Mouse (Mus musculus) c-Kit-positive CD71-positive TER-119-negative erythroid progenitor cells, embryonic 14.5 days (primary cell): Measurements from ENCODE around the gene Camk2d.

Experiments used
- DNase-seq: peaks from one replicate; pipeline ENCODE4 v3.0.0-alpha.2; 2013; ENCODE audit warnings: low read depth

The Camk2d gene

GRCm38 (mm10) chr3:126690627-126691505 lies 94.8 kb downstream of the Camk2d start:
- DNase-seq, result no peak

DNA sequence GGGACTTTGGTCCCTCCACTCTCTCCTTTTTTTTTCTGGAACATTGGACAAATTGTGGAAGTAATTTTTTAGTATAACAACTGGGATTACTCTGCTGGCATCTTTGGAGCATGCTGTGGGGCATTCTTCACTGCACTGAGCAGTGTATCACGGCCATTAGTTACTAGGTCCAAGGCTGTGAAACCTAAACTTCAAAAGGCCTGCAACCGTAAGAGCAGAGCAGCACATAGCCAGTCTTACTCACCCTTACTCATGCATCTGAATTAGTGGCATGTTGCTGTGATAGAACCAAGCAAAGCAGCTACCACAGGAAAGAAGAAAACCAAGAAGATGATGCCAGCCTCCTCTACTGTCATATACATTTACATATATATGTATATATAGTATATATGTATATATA lies 95.5 kb downstream of the Camk2d start:
- DNase-seq, result no peak

- DNase-seq, result no peak
These were observed 96.7 kb downstream of the Camk2d start for GRCm38 (mm10) chr3:126692797-126693196.

DNA sequence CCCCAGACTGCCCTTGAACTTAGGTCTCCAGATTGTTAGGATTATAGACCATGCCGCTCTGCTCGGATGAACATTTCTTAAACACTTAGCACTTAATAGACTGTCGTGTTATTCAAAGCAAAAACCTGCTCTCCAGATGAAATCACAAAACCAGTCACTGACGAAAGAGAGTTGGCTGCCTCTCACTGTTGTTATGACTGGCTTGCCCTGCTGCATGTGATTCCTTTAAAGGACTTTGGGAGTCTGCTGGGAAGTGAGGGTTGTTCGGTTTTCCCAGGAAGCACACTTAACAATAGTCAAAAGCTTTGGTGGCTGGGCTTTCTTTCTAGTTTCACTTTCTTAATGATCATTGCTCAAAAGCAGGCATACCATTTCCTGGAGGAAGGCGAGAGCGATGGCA lies 97.2 kb downstream of the Camk2d start:
- DNase-seq, result no peak

DNA sequence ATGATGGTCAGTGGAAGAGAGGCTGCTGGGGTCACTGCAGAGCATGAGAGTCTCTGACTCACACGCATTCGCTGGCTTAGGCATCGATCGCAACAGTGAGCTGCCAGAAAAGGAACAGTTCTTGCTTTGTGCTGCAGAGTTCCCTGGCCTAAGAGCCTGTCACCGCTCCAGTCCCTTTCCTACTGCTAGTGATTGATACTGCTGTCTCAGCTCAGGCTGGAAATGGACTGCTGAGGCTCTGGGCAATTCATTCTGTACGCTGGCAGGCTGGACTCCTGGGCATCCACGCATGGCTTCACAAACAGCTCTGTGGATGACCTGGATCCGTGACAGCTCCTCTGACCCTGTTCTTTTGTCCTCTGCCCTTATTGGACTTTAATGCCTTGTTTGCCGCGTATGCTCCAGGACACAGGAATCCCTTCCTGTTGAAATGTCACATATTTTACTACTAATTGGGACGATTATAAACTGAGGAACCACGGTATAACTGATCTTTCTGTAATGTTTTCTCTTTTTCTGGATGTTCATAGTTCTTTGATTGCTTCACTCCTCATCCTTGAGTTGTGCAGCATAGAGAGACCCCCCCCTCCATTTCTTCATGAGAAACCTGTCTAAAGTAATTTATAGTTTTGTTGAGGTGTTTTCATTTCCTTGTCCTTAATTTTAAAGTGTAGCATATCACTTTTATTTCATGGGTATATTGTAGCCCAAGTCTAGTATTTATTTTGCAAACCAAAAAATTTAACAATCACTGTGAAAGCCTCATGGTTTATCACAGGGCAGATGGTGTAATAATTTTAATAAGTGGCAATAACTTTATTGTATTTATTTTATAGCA lies 99.6 kb downstream of the Camk2d start:
- DNase-seq, result no peak

- DNase-seq, result no peak
These were observed 100.5 kb downstream of the Camk2d start for GRCm38 (mm10) chr3:126696620-126697019.

DNA sequence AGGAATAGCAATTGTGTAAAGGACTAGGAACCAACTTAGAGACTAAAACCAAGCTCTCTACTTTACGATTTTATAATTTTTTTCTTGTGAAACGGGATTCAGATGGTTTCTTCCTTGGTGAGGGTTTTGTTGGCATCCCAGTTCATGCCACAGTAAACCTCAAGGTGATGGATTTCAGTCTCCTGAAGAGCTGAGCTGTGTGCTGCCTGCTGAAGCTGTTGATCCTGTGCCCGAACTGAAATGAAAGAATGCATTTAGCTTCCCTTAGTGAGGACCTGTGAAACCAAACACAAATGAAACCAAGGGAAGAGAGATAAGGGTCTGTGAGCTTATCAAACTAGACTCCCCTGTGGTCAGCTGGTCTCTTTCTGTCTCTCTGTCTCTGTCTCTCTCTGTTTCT lies 103.6 kb downstream of the Camk2d start:
- no peak for DNase-seq

DNA sequence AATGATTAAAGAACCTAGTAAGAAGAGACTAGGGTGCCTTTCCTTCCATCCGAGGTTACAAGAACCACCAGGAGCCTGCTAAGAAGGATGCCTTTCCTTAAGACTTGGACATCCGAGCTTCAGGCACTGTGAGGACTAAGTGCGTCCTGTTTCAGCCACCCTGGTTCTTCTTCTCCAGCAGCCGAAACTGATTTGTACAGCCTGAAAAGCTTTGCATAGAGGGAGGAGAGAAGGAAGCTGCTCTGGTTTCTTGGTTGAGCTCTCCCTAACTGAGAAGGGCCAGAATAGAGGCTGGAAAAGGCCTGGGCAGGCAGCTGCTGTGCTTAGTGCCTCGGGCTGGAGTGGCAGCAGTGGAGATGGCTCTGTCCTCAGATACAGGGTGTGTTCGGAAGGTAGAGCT lies 105.0 kb downstream of the Camk2d start:
- DNase-seq, result no peak

DNA sequence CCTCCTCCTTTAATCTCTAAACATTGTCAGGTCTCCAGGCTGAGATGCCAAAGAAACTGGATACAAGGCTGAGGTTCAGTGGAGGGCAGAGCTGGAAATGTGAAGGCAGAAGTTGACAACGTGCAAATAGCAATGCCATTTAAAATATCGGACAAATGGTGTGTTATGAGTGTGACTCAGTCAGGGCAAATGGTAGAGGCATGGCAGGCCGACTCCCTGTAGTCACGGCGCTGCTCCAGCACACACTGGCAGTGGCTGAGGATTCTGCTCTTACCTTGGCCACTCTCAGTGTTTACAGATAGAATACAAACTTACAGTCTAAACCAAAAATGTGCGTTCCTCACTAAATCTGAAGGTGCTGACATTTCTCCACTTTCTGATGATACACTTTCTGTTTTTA lies 105.5 kb downstream of the Camk2d start:
- DNase-seq, result no peak

- no peak for DNase-seq
These were observed 109.4 kb downstream of the Camk2d start for GRCm38 (mm10) chr3:126705490-126705889.

- no peak for DNase-seq
These were observed 118.2 kb downstream of the Camk2d start for GRCm38 (mm10) chr3:126714281-126714680.

GRCm38 (mm10) chr3:126723021-126723449 lies 126.9 kb downstream of the Camk2d start:
- no peak for DNase-seq

DNA sequence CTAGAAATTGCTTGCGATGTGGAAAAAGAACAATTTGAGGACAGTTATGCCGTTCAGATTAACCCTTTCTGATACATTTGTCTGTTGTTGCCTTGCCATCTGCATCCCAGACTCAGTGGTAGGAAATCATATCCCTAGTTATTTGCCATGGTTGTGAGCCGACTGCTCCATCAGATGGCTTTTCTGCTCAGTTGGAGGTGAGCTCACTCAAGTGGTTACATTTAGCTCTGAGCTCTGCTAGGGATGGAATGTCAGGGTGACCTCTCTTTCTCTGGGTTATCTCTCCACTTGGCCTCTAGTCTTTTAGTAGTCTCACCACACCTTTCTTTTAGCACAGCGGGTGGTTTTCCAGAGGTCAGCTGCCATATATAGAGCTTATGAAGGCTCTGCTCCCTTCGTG lies 127.4 kb downstream of the Camk2d start:
- no peak for DNase-seq

DNA sequence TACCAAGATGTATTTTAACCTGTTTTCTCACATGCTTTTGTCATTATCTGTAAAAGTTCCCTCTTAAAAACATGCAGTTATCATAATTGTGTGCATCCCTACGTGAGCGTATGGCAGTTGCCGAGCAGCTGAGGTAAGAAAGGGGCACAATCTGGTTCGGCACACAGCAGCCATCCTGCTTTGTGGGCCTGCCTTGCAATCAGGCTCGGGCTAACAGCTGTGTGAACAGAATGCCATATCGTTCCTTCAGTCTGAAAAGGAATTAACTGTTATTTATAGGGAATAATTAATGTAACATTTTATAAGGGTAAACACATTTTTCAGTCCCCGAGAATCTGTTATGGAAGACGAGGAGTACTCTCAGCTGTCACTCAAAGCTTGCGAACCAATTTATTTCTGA lies 129.5 kb downstream of the Camk2d start:
- no peak for DNase-seq

GRCm38 (mm10) chr3:126727387-126727786 lies 131.3 kb downstream of the Camk2d start:
- no peak for DNase-seq

DNA sequence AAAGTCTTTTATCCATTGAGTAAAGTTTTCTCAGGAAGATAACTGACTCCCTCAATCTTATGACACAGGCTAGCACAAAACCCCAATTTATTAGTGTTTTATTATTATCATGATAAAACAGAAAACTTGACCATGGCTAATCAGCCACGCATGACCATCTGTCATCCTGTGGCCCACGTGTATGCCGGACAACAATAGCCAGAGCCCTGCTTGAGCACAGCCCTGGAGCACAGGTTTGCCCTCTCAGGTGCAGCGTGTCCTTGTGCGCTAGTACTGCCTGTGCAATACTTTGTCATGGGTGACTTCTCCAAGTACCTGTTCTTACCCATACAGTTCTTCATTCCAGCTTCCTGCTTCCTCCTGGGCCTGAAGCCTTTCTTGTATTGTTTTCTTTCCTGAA lies 134.3 kb downstream of the Camk2d start:
- no peak for DNase-seq

GRCm38 (mm10) chr3:126732323-126732722 lies 136.2 kb downstream of the Camk2d start:
- no peak for DNase-seq

DNA sequence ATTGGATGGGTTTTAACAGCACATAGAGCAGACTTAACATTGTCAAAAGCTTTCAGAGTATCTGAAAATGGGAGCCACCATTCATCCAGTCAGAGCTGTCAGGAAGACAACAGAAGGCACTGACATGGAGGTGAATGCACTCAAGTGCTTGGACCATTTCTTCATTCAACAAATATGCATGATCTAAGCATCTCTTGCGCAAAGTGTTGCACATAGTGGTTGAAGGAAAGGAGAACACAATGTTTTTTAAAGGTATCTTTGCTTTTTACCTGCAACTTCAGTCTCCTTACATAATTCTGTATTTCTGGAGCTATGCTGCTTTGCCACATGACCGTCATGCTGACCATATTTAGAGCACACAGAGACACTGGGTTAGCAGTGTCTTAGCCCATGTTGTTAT lies 138.4 kb downstream of the Camk2d start:
- no peak for DNase-seq

DNA sequence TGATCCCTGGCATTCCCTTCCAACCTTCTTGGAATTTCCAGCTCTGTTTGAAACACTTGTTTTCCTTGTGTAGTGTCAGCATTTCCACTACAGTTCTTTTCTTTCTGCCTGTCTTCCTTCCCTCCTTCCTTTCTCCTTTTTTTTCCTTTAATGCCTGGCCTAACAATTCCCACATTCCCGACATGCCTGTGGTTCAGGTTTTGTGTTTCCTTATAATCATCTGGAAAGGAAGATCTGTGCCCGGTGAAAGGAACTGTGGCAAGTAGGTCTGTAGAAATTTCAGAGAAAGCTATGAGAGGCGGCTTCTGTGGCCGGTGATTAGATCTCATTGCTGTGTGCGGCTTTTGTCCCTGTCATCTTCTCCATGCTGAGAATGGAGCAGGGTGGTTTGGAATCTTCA lies 139.1 kb downstream of the Camk2d start:
- DNase-seq, result no peak

DNA sequence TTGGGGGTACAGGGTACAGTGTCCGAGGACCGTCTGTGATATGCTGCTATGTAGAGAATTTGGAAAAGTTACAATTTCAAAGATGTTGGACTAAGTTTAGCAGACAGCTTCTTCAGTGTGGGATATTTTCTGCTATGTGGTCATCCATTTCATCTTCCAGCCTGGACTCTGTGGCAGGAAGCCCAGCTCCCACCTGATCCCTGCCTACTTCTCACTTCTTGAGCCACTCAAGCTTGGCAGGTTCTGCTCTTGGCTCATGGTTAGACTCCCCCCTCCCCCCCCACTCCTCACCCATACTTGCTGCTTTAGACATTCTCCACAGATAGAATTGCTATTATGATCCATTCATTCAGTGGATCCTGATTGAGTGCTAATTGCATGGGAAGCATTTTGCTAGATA lies 141.0 kb downstream of the Camk2d start:
- DNase-seq, result no peak

DNA sequence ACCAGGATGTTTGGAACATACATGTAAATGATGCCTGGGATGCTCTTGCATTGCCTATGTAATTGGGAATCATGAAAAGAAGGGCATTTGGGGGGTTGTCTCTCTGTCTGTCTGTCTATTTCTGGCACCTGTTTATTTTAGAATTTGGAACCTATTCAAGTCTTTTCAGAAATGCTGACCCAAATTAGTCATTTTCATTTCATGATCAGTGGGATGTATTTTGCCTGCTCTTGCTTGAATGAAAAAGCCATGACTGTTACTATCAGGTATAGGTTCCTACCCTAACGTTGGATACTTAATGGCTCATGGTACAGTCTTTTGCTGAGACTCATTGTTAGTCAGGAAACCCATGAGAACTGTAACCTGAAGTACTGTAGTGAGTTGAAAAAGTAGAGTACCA lies 144.0 kb downstream of the Camk2d start:
- DNase-seq, result no peak

- no peak for DNase-seq
These were observed 148.5 kb downstream of the Camk2d start for GRCm38 (mm10) chr3:126744432-126745133.
